Mouse (Mus musculus): ENCODE data around the gene Rabl3.

Gene Rabl3

DNA sequence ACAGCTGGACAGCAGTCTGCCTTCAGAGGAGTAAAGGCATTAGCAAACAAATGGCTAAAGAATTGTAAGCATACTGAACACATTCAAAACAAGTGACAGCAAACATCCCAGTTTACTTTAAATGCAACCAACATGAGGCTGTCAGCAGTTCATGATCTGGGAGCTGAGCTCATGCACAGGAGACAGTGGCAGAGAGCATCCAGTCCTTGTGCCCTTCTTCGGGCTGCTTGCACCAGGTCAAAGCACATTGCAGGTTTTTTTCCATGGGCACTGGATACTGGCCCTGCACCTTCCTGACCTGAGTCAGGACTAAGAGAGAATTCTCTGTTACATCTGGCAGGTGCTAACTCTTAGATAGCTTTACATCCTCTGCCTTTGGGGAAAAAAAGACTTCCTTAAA, 39.9 kb downstream of the Rabl3 start:
- TF ChIP-seq NANOG (IDR thresholded peaks at IDR 0.05; ENCODE audit: borderline replicate concordance, low read length) = no peak
- no peak for TF ChIP-seq CTCF (conservative IDR thresholded peaks at IDR 0.05; ENCODE audit: low read length)
- no peak for TF ChIP-seq POU5F1 (IDR thresholded peaks at IDR 0.05; ENCODE audit: borderline replicate concordance, low read length)
- Histone ChIP-seq H3K36me3 (ENCODE audit: insufficient read depth, low read length) (no peaks in the 10 kb centered on the region), H3K27me3 (ENCODE audit: insufficient read depth, low read length) (peaks cover 15% of the 10 kb centered on the region), H3K4me3 (replicated peaks; ENCODE audit: low read length) (no peak overlapping the region), H3K9me3 (ENCODE audit: low read length) (no peaks in the 10 kb centered on the region), H3K4me1 (replicated peaks; ENCODE audit: low read depth, low read length) (peaks cover 13% of the 10 kb centered on the region)

- Histone ChIP-seq H3K4me3 (replicated peaks; ENCODE audit: low read length) (no peak within 1 kb of the TSS), H3K4me1 (replicated peaks; ENCODE audit: low read depth, low read length) (peaks cover 13% of the 10 kb centered on the region), H3K27me3 (ENCODE audit: insufficient read depth, low read length) (peaks cover 15% of the 10 kb centered on the region), H3K9me3 (ENCODE audit: low read length) (no peaks in the 10 kb centered on the region), H3K36me3 (ENCODE audit: insufficient read depth, low read length) (no peaks in the 10 kb centered on the region)
- TF ChIP-seq POU5F1 (IDR thresholded peaks at IDR 0.05; ENCODE audit: borderline replicate concordance, low read length) (no peak), CTCF (conservative IDR thresholded peaks at IDR 0.05; ENCODE audit: low read length) (no peak), NANOG (IDR thresholded peaks at IDR 0.05; ENCODE audit: borderline replicate concordance, low read length) (no peak)
These were observed 40.3 kb downstream of the Rabl3 start, which contains the start of gene Hgd for GRCm38 (mm10) chr16:37579994-37580393. TSS of gene Hgd (plus strand) at chr16:37580153.

DNA sequence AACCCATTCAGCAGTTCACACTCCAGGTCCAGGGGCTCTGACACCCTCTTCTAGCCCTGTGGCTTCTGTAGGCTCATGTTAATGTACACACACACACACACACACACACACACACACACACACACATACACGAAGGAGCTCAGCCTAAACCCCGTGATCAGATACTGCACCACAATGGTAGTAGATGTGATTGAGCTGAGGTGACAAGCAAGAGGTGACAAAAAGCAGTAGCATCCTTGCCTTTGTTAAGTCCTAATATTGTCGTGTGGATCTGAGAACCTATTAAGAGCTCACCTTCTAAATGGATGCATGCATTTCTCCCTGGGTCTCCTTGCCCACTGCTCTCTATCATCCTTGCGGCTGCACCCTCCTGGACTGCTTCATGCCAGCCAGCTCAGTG, 41.0 kb downstream of the Rabl3 start:
- Histone ChIP-seq H3K36me3 (ENCODE audit: insufficient read depth, low read length) (no peaks in the 10 kb centered on the region), H3K4me1 (replicated peaks; ENCODE audit: low read depth, low read length) (peaks cover 13% of the 10 kb centered on the region), H3K4me3 (replicated peaks; ENCODE audit: low read length) (no peak overlapping the region), H3K9me3 (ENCODE audit: low read length) (no peaks in the 10 kb centered on the region), H3K27me3 (ENCODE audit: insufficient read depth, low read length) (peaks cover 19% of the 10 kb centered on the region)
- no peak for TF ChIP-seq POU5F1 (IDR thresholded peaks at IDR 0.05; ENCODE audit: borderline replicate concordance, low read length)
- no peak for TF ChIP-seq NANOG (IDR thresholded peaks at IDR 0.05; ENCODE audit: borderline replicate concordance, low read length)
- no peak for TF ChIP-seq CTCF (conservative IDR thresholded peaks at IDR 0.05; ENCODE audit: low read length)

- Histone ChIP-seq H3K4me1 (replicated peaks; ENCODE audit: low read depth, low read length) (peaks cover 13% of the 10 kb centered on the region), H3K27me3 (ENCODE audit: insufficient read depth, low read length) (peaks cover 23% of the 10 kb centered on the region), H3K4me3 (replicated peaks; ENCODE audit: low read length) (no peak overlapping the region), H3K36me3 (ENCODE audit: insufficient read depth, low read length) (no peaks in the 10 kb centered on the region), H3K9me3 (ENCODE audit: low read length) (no peaks in the 10 kb centered on the region)
- TF ChIP-seq NANOG (IDR thresholded peaks at IDR 0.05; ENCODE audit: borderline replicate concordance, low read length) (no peak), POU5F1 (IDR thresholded peaks at IDR 0.05; ENCODE audit: borderline replicate concordance, low read length) (no peak), CTCF (conservative IDR thresholded peaks at IDR 0.05; ENCODE audit: low read length) (no peak)
These were observed 42.2 kb downstream of the Rabl3 start for GRCm38 (mm10) chr16:37581901-37582300.

- H3K36me3 ChIP-seq (ENCODE audit: insufficient read depth, low read length) = no peaks in the 10 kb centered on the region
- H3K4me1 ChIP-seq (replicated peaks; ENCODE audit: low read depth, low read length) = peaks cover 13% of the 10 kb centered on the region
- H3K27me3 ChIP-seq (ENCODE audit: insufficient read depth, low read length) = peaks cover 24% of the 10 kb centered on the region
- TF ChIP-seq POU5F1 (IDR thresholded peaks at IDR 0.05; ENCODE audit: borderline replicate concordance, low read length) (no peak), CTCF (conservative IDR thresholded peaks at IDR 0.05; ENCODE audit: low read length) (no peak), NANOG (IDR thresholded peaks at IDR 0.05; ENCODE audit: borderline replicate concordance, low read length) (no peak)
- H3K9me3 ChIP-seq (ENCODE audit: low read length) = no peaks in the 10 kb centered on the region
- no peak overlapping the region for H3K4me3 ChIP-seq (replicated peaks; ENCODE audit: low read length)
These were observed 43.6 kb downstream of the Rabl3 start for GRCm38 (mm10) chr16:37583306-37583705.

DNA sequence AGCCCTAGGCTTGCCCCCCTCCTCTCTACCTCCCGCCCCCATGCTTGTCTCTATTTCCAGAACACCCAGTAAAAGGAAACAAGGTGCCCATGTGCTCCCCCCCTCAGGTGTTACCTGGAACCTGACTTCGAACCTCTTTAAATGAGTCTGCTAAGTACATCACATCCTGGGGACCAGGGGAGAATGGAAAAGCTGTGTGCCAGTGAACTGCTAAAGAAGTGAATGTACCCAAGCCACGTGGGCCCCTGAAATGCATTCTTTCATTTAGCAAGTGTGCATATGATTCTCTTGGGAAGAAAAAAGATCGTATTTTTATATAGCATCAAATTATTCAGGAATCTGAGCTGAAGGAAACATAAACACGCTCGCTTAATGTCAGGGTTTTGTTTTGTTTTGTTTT, 44.1 kb downstream of the Rabl3 start:
- Histone ChIP-seq H3K27me3 (ENCODE audit: insufficient read depth, low read length) (peaks cover 24% of the 10 kb centered on the region), H3K36me3 (ENCODE audit: insufficient read depth, low read length) (no peaks in the 10 kb centered on the region), H3K4me1 (replicated peaks; ENCODE audit: low read depth, low read length) (peaks cover 13% of the 10 kb centered on the region), H3K9me3 (ENCODE audit: low read length) (no peaks in the 10 kb centered on the region), H3K4me3 (replicated peaks; ENCODE audit: low read length) (peak overlapping the region; percentile 57; the same call in 1 of the 2 replicates)
- TF ChIP-seq POU5F1 (IDR thresholded peaks at IDR 0.05; ENCODE audit: borderline replicate concordance, low read length) (no peak), CTCF (conservative IDR thresholded peaks at IDR 0.05; ENCODE audit: low read length) (no peak), NANOG (IDR thresholded peaks at IDR 0.05; ENCODE audit: borderline replicate concordance, low read length) (no peak)

DNA sequence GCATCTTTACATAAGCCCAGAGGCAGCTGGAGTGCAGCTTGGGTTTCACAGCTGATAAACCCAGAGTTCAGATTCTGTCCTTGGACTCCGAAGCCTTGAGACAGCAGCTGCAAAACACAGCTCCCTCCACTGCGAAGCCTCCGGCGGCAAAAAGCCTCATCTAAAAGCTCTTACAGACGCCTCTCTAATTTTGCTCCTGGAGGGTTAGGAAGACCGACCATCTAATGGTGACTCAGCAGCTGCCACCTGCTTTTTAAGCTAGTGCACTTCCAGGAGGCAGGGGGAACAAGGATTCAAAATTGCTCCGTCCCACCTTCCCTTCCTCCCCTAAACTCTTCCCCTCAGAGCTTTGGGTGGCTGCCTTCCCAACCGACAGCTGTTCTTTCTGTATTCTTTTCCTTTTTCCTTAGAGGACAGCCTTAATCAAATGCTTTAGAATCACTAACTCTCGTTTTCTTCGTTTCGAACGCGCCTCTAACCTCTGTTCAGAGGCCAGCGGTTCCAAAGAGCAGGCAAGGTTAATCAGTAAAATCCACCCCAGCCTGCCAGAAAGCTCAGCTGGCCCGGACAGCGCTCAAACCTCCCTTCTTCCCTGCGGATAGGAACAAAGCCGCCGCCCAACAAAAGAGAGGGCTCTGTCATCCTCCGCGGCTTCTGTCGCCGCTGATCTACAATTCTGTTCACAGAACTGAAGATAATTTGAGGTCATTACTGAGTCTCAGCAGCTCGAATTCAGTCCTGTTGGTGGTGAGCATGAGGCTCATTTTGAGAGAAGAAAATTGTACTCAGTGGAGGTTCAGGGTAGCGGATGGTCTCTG, 44.7 kb downstream of the Rabl3 start:
- Histone ChIP-seq H3K4me1 (replicated peaks; ENCODE audit: low read depth, low read length) (peaks cover 13% of the 10 kb centered on the region), H3K36me3 (ENCODE audit: insufficient read depth, low read length) (no peaks in the 10 kb centered on the region), H3K27me3 (ENCODE audit: insufficient read depth, low read length) (peaks cover 24% of the 10 kb centered on the region), H3K4me3 (replicated peaks; ENCODE audit: low read length) (peak overlapping the region; percentile 57), H3K9me3 (ENCODE audit: low read length) (no peaks in the 10 kb centered on the region)
- TF ChIP-seq CTCF (conservative IDR thresholded peaks at IDR 0.05; ENCODE audit: low read length) = no peak
- TF ChIP-seq POU5F1 (IDR thresholded peaks at IDR 0.05; ENCODE audit: borderline replicate concordance, low read length) = no peak
- no peak for TF ChIP-seq NANOG (IDR thresholded peaks at IDR 0.05; ENCODE audit: borderline replicate concordance, low read length)

DNA sequence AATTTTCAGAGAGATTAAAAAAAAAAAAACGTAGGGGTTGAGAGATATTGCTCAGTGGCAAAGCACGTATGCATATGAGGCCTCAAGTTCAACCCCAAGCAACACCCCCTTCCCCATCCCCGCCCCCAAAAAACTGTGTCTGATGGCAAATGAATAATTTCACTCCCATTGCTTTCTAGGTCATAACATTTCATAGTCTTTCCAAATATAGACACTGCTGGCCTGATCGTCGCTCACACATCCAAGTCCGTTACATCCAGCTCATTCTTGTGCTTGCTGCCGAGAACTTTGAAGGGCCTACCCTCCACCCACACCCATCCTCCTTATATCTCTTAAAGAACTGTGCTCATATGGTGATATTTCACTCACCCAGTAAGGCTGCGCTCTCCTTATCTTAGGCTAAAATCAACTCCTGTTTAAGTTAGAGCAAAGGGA, 45.5 kb downstream of the Rabl3 start:
- no peaks in the 10 kb centered on the region for H3K9me3 ChIP-seq (ENCODE audit: low read length)
- H3K4me3 ChIP-seq (replicated peaks; ENCODE audit: low read length) = no peak overlapping the region
- H3K27me3 ChIP-seq (ENCODE audit: insufficient read depth, low read length) = peaks cover 24% of the 10 kb centered on the region
- H3K4me1 ChIP-seq (replicated peaks; ENCODE audit: low read depth, low read length) = peaks cover 13% of the 10 kb centered on the region
- H3K36me3 ChIP-seq (ENCODE audit: insufficient read depth, low read length) = no peaks in the 10 kb centered on the region
- TF ChIP-seq CTCF (conservative IDR thresholded peaks at IDR 0.05; ENCODE audit: low read length) (no peak), NANOG (IDR thresholded peaks at IDR 0.05; ENCODE audit: borderline replicate concordance, low read length) (no peak)
